Mouse (Mus musculus): ENCODE data around the gene Dnah3.

- TF ChIP-seq CTCF (IDR thresholded peaks at IDR 0.05; ENCODE audit: low read depth, low read length) (no peak), POLR2A (IDR thresholded peaks at IDR 0.05; ENCODE audit: borderline replicate concordance, low read depth, low read length) (no peak)
Measured at GRCm38 (mm10) chr7:120128951-120129350, 33.9 kb upstream of the Dnah3 start.
